Mouse (Mus musculus) olfactory bulb, adult 2 months (tissue): ENCODE results near the gene Il18r1.

Source experiments
- CTCF ChIP-seq: fragments of 200-500 bp; IDR thresholded peaks from 2 replicates; pipeline ENCODE4 v1.5.1; 2012; ENCODE audit warnings: low read depth, mild to moderate bottlenecking, low read length, moderate library complexity; ENCODE audit not compliant: insufficient read depth
- POLR2A ChIP-seq: fragments of 200-500 bp; IDR thresholded peaks from 2 replicates; pipeline ENCODE4 v1.6.1; 2012; ENCODE audit warnings: mild to moderate bottlenecking, low read depth, low read length, moderate library complexity; ENCODE audit not compliant: insufficient read depth

GRCm38 (mm10) chr1:40472401-40472800, 7.0 kb downstream of the Il18r1 start:
- TF ChIP-seq CTCF (no peak), POLR2A (no peak)
